Mouse (Mus musculus) testis, adult 2 months (tissue): ENCODE results near the gene Podxl2. TPM values are rescaled to one million over a fixed set of nuclear protein-coding genes. Genes with fewer than 3 reads are reported as not detected.

Experiments
- H3K27ac ChIP-seq: fragments of 200-500 bp; 2 replicates; pipeline ENCODE4 v1.5.1; 2012; ENCODE audit warnings: low read depth, low read length; ENCODE audit not compliant: control insufficient read depth, insufficient read depth
- H3K27me3 ChIP-seq: fragments of 200-500 bp; 2 replicates; pipeline ENCODE4 v1.6.1; 2012; ENCODE audit warnings: mild to moderate bottlenecking, low read length, moderate library complexity; ENCODE audit not compliant: control insufficient read depth, insufficient read depth
- H3K36me3 ChIP-seq: fragments of 200-500 bp; 2 replicates; pipeline ENCODE4 v1.6.1; 2012; ENCODE audit warnings: mild to moderate bottlenecking, low read length; ENCODE audit not compliant: control insufficient read depth, insufficient read depth
- H3K4me1 ChIP-seq: fragments of 200-500 bp; 2 replicates; pipeline ENCODE4 v1.6.1; 2012; ENCODE audit warnings: low read length; ENCODE audit not compliant: control insufficient read depth, insufficient read depth
- H3K4me3 ChIP-seq: fragments of 200-500 bp; 2 replicates; pipeline ENCODE4 v1.5.1; 2012; ENCODE audit warnings: low read depth, mild to moderate bottlenecking, low read length, moderate library complexity, mixed read lengths; ENCODE audit not compliant: control insufficient read depth
- CTCF ChIP-seq: fragments of 200-500 bp; IDR thresholded peaks from 2 replicates; pipeline ENCODE4 v1.5.1; 2012; ENCODE audit warnings: low read depth, mild to moderate bottlenecking, inconsistent platforms, low read length, moderate library complexity; ENCODE audit not compliant: control insufficient read depth, insufficient read depth, insufficient replicate concordance
- POLR2A ChIP-seq: fragments of 200-500 bp; IDR thresholded peaks from 2 replicates; pipeline ENCODE4 v1.6.1; 2012; ENCODE audit warnings: low read depth, mild to moderate bottlenecking, inconsistent platforms, low read length, moderate library complexity; ENCODE audit not compliant: control insufficient read depth
- polyA plus RNA-seq: library from polyadenylated mRNA; depleted of rRNA; stranded (reverse); fragments of >200 nt; gene quantifications from 2 replicates; pipeline ENCODE4 v1.2.3, GENCODE M21; 2012

Gene Podxl2
- polyA plus RNA-seq, 1 experiment, result 21.3 TPM

DNA sequence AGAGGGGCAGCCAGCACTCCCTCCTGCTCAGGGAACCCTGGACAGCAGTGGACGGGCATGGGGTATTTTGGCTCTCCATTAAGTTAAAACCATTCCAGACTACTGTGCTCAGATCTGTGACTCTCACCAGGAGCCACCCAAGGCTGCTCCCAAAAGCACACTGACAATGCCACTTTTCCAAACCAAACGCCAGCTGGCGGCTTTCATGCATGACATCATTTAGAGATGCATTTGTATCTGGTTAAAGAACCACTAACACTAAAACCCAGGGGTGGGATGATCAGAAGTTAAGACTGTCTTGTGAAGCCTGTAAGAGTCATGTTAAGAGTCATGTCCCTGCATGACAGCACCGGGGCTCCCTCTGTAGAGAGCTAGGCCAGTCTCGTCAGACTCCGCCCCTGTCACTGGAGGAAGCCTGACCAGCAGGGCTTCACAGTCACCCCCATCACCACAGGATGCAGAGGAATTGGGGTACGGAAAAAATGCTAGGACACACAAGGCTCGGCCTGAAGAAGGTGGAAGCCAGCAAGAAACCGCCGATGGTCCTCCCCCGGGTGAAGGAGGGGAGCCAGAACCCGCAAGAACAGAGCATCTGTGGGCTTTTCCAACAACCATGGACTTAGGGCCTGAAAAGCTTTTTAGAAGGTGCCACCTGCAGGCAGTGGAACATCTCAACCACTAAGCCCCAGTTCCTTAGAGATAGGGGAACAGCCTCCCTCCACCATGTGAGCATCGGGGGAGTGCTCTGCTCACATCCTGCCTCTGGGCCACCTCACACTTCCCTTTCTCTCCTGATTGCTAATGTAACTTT is 47.2 kb downstream of the Podxl2 start:
- H3K4me3 ChIP-seq, result no peak overlapping the region
- no peaks in the 10 kb centered on the region for H3K27me3 ChIP-seq
- peaks cover 2% of the 10 kb centered on the region; the same call in 1 of the 2 replicates for H3K4me1 ChIP-seq
- TF ChIP-seq CTCF (no peak), POLR2A (no peak)
- H3K36me3 ChIP-seq, result no peaks in the 10 kb centered on the region
- H3K27ac ChIP-seq, result no peak overlapping the region

DNA sequence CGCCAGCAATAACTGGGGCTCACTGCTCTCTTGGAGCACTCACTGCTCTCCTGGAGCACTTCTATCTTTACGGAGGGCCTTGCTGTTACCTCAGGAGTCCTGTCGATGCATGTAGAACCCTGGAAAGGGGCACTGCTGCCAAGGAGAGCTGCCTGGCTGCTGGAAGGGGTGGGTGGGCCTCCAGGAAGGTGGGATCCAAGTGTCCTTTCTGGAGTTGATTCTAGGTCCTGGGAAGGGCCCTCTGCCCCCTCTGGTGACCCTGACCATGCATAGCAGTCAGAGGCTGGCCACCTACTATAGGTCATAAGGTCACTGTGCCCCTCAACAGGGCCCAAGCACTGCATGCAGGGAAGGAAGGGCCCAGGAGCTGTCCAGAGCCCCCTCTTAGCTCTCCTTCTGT is 47.9 kb downstream of the Podxl2 start:
- Histone ChIP-seq H3K27me3 (no peaks in the 10 kb centered on the region), H3K36me3 (no peaks in the 10 kb centered on the region), H3K4me1 (peaks cover 2% of the 10 kb centered on the region; the same call in 1 of the 2 replicates), H3K4me3 (no peak overlapping the region), H3K27ac (no peak overlapping the region)
- TF ChIP-seq CTCF (no peak), POLR2A (no peak)

DNA sequence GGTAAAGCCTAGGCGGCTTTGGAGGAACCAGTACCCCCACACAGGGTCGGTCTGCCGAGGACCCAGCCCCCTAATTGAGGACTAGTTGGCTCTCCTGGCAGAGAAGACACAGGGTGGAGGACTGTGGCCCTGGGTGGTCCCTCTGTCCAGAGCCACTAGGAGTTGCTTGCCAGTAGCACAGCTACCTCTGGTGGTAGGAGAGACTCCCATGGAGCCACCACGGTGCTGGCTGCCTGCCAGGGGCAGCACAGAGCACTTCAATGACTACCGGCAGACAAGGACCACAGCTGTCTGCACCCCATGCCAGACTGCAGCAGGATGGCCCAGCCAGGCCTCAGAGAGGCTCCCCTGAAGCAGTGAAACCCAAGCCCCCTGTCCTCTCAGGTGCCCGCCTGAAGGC is 48.3 kb downstream of the Podxl2 start:
- H3K4me3 ChIP-seq, result no peak overlapping the region
- peaks cover 2% of the 10 kb centered on the region; the same call in 1 of the 2 replicates for H3K4me1 ChIP-seq
- H3K36me3 ChIP-seq, result no peaks in the 10 kb centered on the region
- H3K27me3 ChIP-seq, result no peaks in the 10 kb centered on the region
- TF ChIP-seq CTCF, result no peak
- no peak for TF ChIP-seq POLR2A
- no peak overlapping the region for H3K27ac ChIP-seq

DNA sequence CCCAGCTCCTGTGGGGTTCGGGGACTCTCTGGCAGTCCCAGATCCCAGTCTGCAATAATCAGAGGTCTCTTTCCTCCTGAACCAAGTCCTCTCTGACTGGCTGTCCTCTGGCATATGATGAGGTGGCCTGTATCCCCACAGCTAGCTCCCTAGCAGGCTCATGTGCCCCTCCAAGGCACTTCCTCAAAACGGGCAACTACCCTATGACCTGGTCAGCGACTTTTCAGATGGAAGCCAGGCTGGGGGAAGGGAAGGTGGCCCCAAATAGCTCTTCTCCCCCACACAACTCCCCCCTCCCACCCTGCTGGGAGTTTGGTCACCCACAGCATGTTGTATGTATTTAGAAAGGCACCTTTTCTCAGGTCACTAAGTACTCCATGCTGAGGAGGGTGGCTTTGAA is 48.8 kb downstream of the Podxl2 start:
- H3K27ac ChIP-seq, result no peak overlapping the region
- H3K27me3 ChIP-seq, result no peaks in the 10 kb centered on the region
- no peaks in the 10 kb centered on the region for H3K36me3 ChIP-seq
- no peak overlapping the region for H3K4me3 ChIP-seq
- peaks cover 2% of the 10 kb centered on the region; the same call in 1 of the 2 replicates for H3K4me1 ChIP-seq
- TF ChIP-seq CTCF, result no peak
- TF ChIP-seq POLR2A, result no peak

DNA sequence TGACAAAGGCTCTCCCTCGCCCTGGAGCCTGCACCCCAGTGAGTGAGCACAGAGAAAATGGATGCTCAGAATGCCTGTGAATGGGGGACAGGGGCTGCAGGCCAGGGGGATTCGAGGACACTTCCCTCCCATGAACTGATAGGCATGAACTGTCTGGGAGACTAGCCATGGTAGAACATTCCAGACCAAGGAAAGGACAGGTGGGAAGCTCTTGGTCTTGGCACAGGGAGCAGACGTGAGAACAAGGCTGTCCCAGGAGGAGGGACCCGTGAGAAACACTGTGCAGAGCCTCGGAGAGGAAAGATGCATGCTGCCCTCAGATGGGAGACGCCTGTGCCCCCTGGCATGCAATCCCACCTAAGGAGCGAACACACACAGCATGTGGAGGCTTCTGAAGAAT is 50.7 kb downstream of the Podxl2 start:
- H3K27me3 ChIP-seq, result no peaks in the 10 kb centered on the region
- TF ChIP-seq CTCF (no peak), POLR2A (no peak)
- H3K27ac ChIP-seq, result no peak overlapping the region
- H3K36me3 ChIP-seq, result no peaks in the 10 kb centered on the region
- no peak overlapping the region for H3K4me3 ChIP-seq
- no peaks in the 10 kb centered on the region for H3K4me1 ChIP-seq

DNA sequence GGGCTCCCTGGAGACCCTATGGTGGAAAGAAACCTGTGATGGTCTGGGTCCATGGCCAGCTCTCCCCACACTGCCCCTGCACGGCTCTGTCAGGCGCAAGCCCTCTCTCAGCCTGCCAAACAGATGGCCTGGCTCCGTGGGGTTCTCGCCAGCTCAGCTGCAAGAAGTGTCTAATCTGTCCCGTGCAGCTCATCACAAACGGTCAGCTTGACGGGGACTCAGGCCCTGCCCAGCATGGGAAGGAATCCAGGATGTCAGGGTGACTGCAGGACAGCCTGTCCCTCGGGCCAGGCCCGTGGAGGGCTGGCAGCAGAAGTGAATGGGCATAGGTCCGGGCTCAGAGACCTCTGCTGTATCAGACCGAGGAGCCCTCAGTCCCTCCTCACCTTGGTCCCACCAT is 52.9 kb downstream of the Podxl2 start:
- Histone ChIP-seq H3K4me1 (no peaks in the 10 kb centered on the region), H3K27me3 (no peaks in the 10 kb centered on the region), H3K27ac (no peak overlapping the region), H3K36me3 (peaks cover 2% of the 10 kb centered on the region; the same call in 1 of the 2 replicates), H3K4me3 (no peak overlapping the region)
- TF ChIP-seq CTCF (no peak), POLR2A (no peak)

DNA sequence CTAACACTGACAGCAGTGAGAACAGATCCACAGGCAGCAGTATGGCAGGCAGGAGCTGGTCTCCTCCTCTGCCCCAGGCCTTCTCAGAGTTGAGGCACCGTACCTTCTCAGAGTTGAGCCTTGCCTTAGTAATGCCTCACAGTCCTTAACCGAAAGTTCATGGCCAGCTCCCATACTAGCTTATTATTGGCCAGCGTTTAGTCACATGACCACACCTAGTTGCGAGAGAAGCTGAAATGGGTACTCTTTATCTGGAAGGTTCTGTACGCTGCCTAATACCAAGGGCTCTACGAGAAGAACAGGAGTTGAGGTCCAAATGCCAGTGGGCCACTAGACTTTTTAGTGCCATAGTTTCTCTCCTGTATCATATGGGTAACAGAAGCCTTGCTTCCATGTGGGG is 53.5 kb downstream of the Podxl2 start:
- TF ChIP-seq CTCF (no peak), POLR2A (no peak)

DNA sequence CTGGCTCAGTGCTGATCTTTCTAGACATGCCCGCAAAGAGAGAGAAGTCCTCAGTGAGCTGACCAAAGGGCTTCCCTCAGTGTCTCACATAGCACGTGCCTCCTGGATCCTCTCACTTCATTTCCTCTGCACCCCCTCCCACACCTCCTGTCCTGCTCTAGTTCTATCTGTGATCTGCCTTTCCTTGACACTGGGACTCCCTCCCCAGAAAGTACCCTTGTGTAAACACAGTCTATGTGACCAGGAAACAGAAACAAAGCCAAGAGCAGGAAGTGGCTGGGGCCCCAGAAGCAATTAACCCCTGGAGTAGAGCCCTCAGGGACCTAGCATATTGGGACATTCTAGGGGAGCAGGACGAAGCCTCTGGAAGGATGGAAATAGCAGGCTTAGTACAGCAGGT is 54.0 kb downstream of the Podxl2 start:
- Histone ChIP-seq H3K4me3 (no peak overlapping the region), H3K27ac (no peak overlapping the region), H3K4me1 (no peaks in the 10 kb centered on the region), H3K36me3 (peaks cover 2% of the 10 kb centered on the region; the same call in 1 of the 2 replicates), H3K27me3 (no peaks in the 10 kb centered on the region)
- TF ChIP-seq CTCF, result no peak
- no peak for TF ChIP-seq POLR2A

More for the DNA sequence above, 53.5 kb downstream of the Podxl2 start:
- H3K4me3 ChIP-seq, result no peak overlapping the region
- peaks cover 2% of the 10 kb centered on the region; the same call in 1 of the 2 replicates for H3K36me3 ChIP-seq
- H3K27ac ChIP-seq, result no peak overlapping the region
- H3K4me1 ChIP-seq, result no peaks in the 10 kb centered on the region
- H3K27me3 ChIP-seq, result no peaks in the 10 kb centered on the region
